8 mouse cellular contexts compared by ENCODE assay signal in genomic region chr7:116306601-116307000, GRCm38 (mm10). TPM values are rescaled to one million over a fixed set of nuclear protein-coding genes. Genes with fewer than 3 reads are reported as not detected.
A peak's percentile ranks its signal among the peaks of the same experiment; 100 is the strongest.
DNase-seq lines count a peak whose midpoint lies in the region; ATAC-seq lines count a peak whose summit lies in the region.

No protein-coding gene starts in this region.

- H3K4me2 ChIP-seq in heart, embryonic 11.5 days = peak overlapping the region; percentile 97
- H3K4me2 ChIP-seq in hindbrain, embryonic 13.5 days = peak overlapping the region; percentile 99
- peak overlapping the region; percentile 79 for H3K4me2 ChIP-seq in midbrain, embryonic 11.5 days

- peak overlapping the region; percentile 86 for H3K4me3 ChIP-seq in heart, embryonic 11.5 days (ENCODE audit: low read depth, low read length)
- peak overlapping the region; percentile 75 for H3K4me3 ChIP-seq in hindbrain, embryonic 13.5 days
- peak overlapping the region; percentile 75 for H3K4me3 ChIP-seq in midbrain, embryonic 11.5 days (ENCODE audit: low read depth, low read length)

- peaks cover 5% of the 10 kb centered on the region; the same call in 1 of the 2 replicates for H3K27me3 ChIP-seq in heart, embryonic 11.5 days (ENCODE audit: control insufficient read depth, insufficient read depth, low read length)
- H3K27me3 ChIP-seq in hindbrain, embryonic 13.5 days = peaks cover 34% of the 10 kb centered on the region
- H3K27me3 ChIP-seq in midbrain, embryonic 11.5 days (ENCODE audit: control insufficient read depth, insufficient read depth, low read length) = no peaks in the 10 kb centered on the region

- ATAC-seq in heart, embryonic 11.5 days (replicated peaks; ENCODE audit: insufficient number of reproducible peaks, low FRiP score, low TSS enrichment) = no peak
- no peak for ATAC-seq in hindbrain, embryonic 13.5 days (ENCODE audit: low FRiP score)
- no peak for ATAC-seq in midbrain, embryonic 11.5 days (ENCODE audit: low FRiP score)

- no peak overlapping the region for H3K27ac ChIP-seq in heart, embryonic 11.5 days (ENCODE audit: low read depth, low read length)
- no peak overlapping the region for H3K27ac ChIP-seq in hindbrain, embryonic 13.5 days
- no peak overlapping the region for H3K27ac ChIP-seq in midbrain, embryonic 11.5 days (ENCODE audit: low read depth, low read length)

- H3K4me1 ChIP-seq in heart, embryonic 11.5 days (ENCODE audit: control insufficient read depth, insufficient read depth, low read length) = peaks cover 5% of the 10 kb centered on the region; the same call in 1 of the 2 replicates
- peaks cover 26% of the 10 kb centered on the region for H3K4me1 ChIP-seq in hindbrain, embryonic 13.5 days (replicated peaks)
- H3K4me1 ChIP-seq in midbrain, embryonic 11.5 days (ENCODE audit: control insufficient read depth, insufficient read depth, low read length) = peaks cover 19% of the 10 kb centered on the region

- no peaks in the 10 kb centered on the region for H3K36me3 ChIP-seq in heart, embryonic 11.5 days (ENCODE audit: control insufficient read depth, insufficient read depth, low read length)
- no peaks in the 10 kb centered on the region for H3K36me3 ChIP-seq in hindbrain, embryonic 13.5 days
- no peaks in the 10 kb centered on the region for H3K36me3 ChIP-seq in midbrain, embryonic 11.5 days (ENCODE audit: control insufficient read depth, insufficient read depth, low read length)

- no peak for DNase-seq in heart, adult 11 months
- DNase-seq in ES-CJ7 (ENCODE audit: low read depth, low spot score) = peak; percentile 86
- no peak for DNase-seq in midbrain, embryonic 11.5 days (ENCODE audit: low spot score, missing footprints)
- no peak for DNase-seq in adipocyte (ENCODE audit: low spot score)
- no peak for DNase-seq in layer of hippocampus, postnatal 25 days (ENCODE audit: extremely low spot score in 1 of 2, low spot score in 1 of 2)
- DNase-seq in thymus, adult 18-20 months = no peak

- no peaks in the 10 kb centered on the region for H3K9me3 ChIP-seq in heart, embryonic 11.5 days (replicated peaks; ENCODE audit: control insufficient read depth, low read length)
- H3K9me3 ChIP-seq in hindbrain, embryonic 13.5 days = no peaks in the 10 kb centered on the region
- H3K9me3 ChIP-seq in midbrain, embryonic 11.5 days (ENCODE audit: control insufficient read depth, low read length) = no peaks in the 10 kb centered on the region

- H3K9ac ChIP-seq in heart, embryonic 11.5 days (ENCODE audit: low read depth, low read length) = no peak overlapping the region
- H3K9ac ChIP-seq in hindbrain, embryonic 13.5 days = no peak overlapping the region
- H3K9ac ChIP-seq in midbrain, embryonic 11.5 days (ENCODE audit: low read length) = peak overlapping the region; percentile 80; the same call in 1 of the 2 replicates

- 19% methylated on average over 5 of the region's 5 CpGs for WGBS in heart, embryonic 11.5 days (ENCODE audit: insufficient replicate concordance)
- WGBS in hindbrain, embryonic 13.5 days = 7% methylated on average over 5 of the region's 5 CpGs
- 13% methylated on average over 5 of the region's 5 CpGs for WGBS in midbrain, embryonic 11.5 days

RNA-seq across cellular contexts. Expression of gene Plekha7, which starts 1.6 kb away (rescaled TPM):
- polyA plus RNA-seq in heart, embryonic 11.5 days (2014; fragmentation: Nextera tagmentation; extraction: Ambion mirVana) = 25.7 and 29.1 TPM in 2 replicates
- polyA plus RNA-seq in hindbrain, embryonic 13.5 days (2015; fragmentation: Nextera tagmentation; extraction: Ambion mirVana) = 6.5 and 6.8 TPM in 2 replicates
- 10.4 and 10.5 TPM in 2 replicates for polyA plus RNA-seq in midbrain, embryonic 11.5 days (2014; fragmentation: Nextera tagmentation; extraction: Ambion mirVana)
- total RNA-seq in layer of hippocampus, postnatal 25 days (2021) = 10 to 100 TPM; 17.3 to 22.8 TPM

RNA-seq across cellular contexts. Expression of gene Rps13, which starts 27.4 kb away (rescaled TPM):
- 706 and 724 TPM in 2 replicates for polyA plus RNA-seq in heart, embryonic 11.5 days (2014; fragmentation: Nextera tagmentation; extraction: Ambion mirVana)
- polyA plus RNA-seq in hindbrain, embryonic 13.5 days (2015; fragmentation: Nextera tagmentation; extraction: Ambion mirVana) = 563 and 564 TPM in 2 replicates
- 765 and 766 TPM in 2 replicates for polyA plus RNA-seq in midbrain, embryonic 11.5 days (2014; fragmentation: Nextera tagmentation; extraction: Ambion mirVana)
- 100 to 1,000 TPM; 217 to 259 TPM for total RNA-seq in layer of hippocampus, postnatal 25 days (2021)
